Mouse (Mus musculus) Muller cell, postnatal 12 days (primary cell): ENCODE results near the gene Foxn3.

Source experiments
- DNase-seq: peaks from one replicate; pipeline ENCODE4 v3.0.0-alpha.2; 2015; ENCODE audit errors: inconsistent ontology term

Gene Foxn3

DNA sequence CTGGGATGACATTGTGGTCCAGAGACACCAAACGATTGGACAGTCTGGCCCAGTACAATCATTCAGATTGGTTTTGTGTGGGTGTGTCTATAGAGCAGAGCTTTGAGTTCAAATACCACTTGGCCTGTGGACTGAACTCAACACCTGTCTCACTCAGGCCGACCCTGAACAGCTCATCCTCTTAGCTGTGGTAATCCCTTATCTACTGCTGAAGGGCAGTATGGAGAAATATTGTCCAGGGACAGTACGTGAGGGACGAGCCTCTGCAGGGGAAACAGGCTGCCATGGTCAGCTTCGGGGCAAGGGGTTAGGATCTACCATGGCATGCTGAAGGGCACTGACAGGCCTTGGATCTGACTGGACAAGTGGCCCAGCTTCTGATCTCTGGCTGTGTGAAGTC is 306.9 kb downstream of the Foxn3 start:
- no peak for DNase-seq

DNA sequence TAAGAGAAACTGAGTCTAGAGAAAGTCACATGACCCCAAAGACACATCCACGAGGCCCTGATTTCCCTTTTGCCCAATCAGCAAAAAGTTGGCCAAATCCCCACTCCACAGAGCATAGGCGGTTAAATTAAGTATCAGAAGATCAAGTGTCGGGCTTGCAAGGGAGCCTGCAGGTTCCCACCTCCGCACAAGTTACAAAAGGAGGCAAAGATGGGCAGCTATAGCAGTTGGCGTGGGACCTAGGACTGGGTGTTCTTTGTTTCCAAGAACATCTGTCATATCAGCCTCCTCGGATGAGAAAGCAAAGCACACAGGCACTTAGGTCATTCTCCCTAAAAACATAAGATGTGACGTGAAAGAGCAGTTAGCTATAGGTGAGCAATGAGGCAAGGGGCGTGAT is 308.9 kb downstream of the Foxn3 start:
- no peak for DNase-seq

GRCm38 (mm10) chr12:99253562-99253961 is 309.8 kb downstream of the Foxn3 start:
- no peak for DNase-seq

GRCm38 (mm10) chr12:99248606-99249005 is 314.8 kb downstream of the Foxn3 start:
- DNase-seq = no peak

GRCm38 (mm10) chr12:99247939-99248338 is 315.4 kb downstream of the Foxn3 start:
- DNase-seq = no peak

DNA sequence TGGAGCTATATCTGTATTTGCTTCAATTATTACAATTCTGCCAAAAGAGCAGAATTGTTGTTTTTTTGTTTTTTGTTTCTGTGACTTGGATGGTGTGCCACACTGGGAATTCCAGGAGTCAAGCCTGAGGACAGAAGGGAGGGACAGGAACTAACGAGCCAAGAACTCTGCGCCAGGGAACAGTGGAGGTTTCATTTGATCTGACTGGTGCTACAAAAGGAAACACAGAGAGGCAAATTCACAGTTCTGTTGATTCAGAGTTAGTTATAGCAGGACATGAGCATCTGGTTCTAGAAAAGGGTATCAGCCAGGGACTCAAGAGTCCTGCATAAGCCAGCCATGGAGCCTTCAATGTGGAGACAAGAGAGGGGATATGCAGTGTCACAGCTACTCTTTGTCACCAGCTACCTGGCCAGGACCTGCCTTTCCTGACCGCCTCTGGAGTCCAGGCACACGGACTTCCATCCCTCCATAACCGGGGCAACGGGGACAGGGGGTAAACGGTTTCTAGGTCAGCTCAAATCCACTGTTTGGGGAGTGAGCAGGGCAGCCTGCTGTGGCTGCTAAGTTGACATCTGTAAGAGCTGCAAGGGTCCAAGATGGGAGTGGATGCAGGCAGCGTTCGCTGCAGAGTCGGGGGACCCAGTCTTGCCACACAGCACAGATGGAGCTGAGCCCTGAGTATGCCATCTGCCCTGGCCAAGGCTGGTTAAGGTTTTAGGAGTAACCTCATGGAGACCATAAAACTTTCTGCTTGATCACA is 316.2 kb downstream of the Foxn3 start:
- DNase-seq = peak; percentile 67

DNA sequence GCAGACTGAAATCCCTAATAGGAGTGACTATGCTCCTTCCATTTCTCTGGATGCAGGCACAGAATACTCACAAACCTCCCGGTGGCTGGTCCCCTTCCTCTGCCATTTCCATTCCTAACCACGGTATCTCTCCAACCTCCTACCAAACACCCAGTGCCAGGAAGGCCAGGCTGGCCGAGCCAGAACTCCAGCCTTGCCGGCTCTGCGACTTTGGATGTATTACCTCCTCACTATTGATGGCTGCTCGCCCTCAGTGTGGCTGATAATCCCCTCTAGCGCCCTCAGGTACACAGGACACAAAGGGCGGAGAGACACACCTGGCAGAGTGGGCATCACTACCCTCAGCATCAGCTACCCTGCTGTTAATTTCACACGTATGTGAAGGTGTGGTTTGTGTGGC is 318.7 kb downstream of the Foxn3 start:
- no peak for DNase-seq

DNA sequence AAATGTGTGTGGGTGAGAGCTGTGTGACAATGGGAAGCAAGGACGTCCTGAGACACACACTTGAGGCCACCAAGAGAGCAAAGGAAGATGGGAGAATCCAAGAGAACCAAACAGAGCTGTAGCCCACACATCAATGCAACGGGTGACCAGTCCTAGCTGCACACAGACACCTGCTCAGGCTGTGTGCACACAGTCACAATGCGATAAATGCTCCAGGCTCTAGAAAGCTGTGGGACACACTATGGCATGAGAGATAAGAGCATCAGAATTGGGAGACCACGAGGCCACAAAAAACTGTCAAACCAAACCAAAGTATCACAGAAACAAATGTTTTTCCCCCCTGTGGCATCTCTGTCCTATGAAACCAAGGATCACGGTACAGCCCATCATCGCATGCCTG is 319.1 kb downstream of the Foxn3 start:
- DNase-seq = no peak

GRCm38 (mm10) chr12:99243316-99243715 is 320.1 kb downstream of the Foxn3 start:
- DNase-seq = no peak

DNA sequence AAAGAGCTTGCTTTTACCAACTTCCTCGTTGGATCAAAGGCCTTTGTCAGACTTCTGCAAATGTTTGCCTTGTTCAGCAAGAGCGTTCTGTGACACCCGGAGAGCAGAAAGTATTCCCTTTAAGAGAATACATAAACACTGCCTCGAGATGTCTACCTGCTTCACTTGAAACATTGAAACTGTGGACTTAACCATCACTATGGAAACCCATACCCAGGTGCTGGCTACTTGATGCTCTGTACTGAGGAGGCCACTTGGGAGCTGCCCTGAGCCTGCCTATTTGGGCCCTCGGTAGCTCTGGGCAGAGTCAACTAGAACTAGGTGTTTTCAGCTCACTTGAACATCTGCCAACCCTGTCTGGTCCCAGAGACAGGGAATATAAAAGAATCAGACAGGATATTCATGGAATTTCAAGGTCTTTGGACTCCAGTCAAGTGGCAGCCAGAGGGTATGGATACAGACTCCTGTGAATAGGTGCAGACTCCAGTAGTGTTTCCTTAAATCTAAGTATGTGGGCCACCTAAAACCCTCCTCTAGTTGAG is 323.1 kb downstream of the Foxn3 start:
- DNase-seq = no peak

DNA sequence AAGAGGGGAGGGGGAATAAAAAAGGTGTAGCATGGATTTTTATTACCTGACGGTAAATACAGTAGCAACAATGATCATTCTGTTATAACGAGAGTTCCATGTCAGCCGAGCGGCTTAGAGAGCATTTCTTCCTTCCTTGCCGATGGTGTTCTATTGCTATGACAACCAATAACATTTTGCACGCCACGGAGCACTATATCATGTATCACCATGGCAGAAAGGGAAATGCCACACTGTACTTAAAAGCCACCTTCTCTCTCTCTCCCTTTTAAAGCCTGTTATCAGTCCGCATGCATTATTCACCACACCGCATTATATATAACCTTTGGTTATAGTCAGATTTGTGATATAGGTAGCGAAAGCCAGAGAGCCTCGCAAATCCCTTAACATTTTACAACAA is 323.6 kb downstream of the Foxn3 start:
- no peak for DNase-seq

GRCm38 (mm10) chr12:99237497-99237896 is 325.9 kb downstream of the Foxn3 start:
- DNase-seq = peak; percentile 66

- DNase-seq = no peak
These were observed 329.0 kb downstream of the Foxn3 start for GRCm38 (mm10) chr12:99234346-99234745.

- DNase-seq = peak; percentile 55
These were observed 330.0 kb downstream of the Foxn3 start for GRCm38 (mm10) chr12:99233386-99233785.

DNA sequence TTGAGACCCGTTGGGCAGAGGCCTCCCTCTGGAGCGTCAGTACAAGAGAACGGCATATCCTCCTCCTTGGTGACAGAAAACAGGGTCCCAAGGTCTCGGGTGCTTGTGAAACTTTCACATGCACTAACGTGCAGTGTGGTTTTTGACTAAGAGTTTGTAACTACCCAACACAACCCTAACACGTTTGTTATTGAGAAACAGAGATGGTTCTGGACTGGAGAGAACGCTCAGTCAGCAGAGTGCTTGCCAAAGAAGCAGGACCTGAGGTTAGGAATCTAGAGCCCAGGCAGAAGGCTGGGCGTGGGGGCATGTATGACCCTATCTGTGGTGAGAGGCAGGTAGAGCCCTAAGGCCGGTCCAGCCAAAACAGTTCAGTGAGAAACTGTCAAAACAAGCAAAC is 330.9 kb downstream of the Foxn3 start:
- DNase-seq = no peak

- DNase-seq = no peak
These were observed 332.1 kb downstream of the Foxn3 start for GRCm38 (mm10) chr12:99231321-99231720.

GRCm38 (mm10) chr12:99230783-99231048 is 332.7 kb downstream of the Foxn3 start:
- DNase-seq = no peak

DNA sequence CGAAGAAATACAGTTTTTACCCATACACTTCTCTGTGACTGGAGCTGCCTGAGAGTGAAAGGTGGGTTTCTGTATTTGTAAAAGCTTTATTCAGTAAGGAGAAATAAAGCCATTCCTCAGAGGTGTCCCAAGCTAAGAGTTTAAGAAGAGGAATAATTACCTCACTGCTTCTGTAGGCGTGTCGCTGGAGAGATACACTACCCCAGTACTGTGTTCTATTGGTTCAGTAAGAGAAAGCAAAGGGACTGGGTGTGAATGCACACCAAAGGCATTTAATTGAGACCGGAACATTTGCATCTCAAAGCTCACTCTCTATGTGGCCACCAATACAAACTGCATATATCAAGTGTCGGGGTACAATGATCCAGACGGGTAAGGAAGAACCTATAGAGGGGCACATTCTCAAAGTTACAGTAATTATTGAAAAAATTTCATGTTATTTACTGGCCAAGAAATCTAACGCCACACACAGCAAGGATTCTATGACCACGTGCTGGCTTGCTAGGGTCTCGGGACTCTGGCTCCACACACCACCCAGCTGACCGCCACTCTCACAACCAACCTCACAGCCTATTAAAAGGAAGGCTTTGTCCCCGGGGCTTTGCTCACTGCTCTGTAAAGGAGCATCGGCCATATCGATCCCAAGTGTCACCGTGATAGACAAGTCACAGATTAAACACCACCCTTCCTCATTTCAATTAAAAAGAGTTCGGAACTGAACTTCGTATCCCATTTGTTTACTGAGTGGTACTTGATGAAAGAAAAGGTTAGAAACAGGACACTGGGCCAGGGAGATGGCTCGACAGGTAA is 333.2 kb downstream of the Foxn3 start:
- no peak for DNase-seq

DNA sequence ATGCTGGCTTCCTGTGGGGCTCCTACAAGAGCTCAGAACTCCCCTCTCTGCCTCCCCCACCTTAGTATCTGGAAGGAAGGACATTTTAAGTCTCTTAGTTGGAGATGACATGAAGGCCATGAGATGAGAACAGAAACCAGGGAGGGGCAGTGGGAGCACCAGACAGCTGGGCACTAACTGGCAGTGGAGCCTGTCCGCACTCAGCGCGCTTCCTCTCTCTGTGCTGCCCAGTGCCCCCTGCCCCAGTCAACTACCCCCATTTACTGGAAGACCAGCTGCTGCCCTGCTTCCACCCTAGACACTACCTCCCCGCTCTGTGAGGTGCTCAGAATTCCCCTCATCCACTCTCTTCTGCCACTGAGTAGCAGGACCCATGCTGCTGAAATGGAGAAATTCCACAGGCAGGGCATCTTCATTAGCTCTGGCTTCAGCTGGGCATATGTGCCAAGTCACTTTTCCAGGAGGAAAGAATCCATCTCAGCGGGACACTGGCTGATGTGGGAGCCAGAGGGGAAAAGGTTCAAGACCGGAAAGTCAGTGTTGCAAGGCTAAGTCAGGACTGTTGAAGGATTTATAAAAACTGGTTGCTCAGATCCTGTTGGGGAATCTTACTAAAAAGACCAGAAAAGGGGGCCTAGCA is 335.9 kb downstream of the Foxn3 start:
- DNase-seq = peak; percentile 60

DNA sequence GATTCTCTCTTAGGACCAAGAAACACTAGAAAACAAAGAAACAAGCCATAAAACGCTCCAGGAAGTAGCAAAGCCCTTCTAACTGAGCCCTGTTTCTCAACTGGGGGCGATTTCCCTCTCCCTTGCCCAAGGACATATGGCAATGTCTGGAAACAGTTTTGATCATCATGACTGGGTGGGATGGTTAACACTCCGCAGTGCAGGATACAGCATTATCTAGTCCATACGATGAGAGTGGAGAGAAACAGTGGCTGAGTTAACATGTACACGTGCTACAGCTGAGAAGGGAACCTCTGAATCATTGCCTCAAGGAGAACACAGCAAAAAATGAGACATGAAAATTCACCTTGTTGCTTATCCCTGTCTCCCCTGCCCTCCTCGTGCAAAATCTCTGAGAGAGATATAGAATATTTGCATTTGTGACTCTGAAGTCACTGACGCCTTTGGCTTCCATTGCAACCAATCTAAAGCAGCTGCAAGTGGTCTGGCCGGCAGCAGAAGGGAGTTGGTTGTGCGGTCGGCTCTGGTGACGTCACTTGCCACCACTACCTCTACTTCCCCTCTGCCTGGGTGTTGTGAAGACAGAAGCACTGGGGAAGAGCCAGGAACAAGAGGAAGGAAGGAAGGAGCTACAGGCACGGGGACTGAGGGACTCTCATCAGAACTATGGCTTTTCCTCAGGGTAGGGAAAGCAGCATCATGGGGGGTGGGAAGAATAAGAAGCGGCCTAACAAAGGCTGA is 338.3 kb downstream of the Foxn3 start:
- no peak for DNase-seq

- DNase-seq = no peak
These were observed 342.1 kb downstream of the Foxn3 start for GRCm38 (mm10) chr12:99221087-99221846.
